Mouse (Mus musculus): Measurements from ENCODE around the gene Tssc4. TPM values are rescaled to one million over a fixed set of nuclear protein-coding genes. Genes with fewer than 3 reads are reported as not detected.

Gene Tssc4
- total RNA-seq, 2 experiments from 2014 or later: 37.8 to 39.6 TPM

GRCm38 (mm10) chr7:143044049-143044825 is 24.8 kb upstream of the Tssc4 start:
- no peak for DNase-seq (ENCODE audit: low spot score in 2 of 2)

- no peak for DNase-seq (ENCODE audit: low spot score in 2 of 2)
These were observed 24.2 kb upstream of the Tssc4 start for GRCm38 (mm10) chr7:143044826-143045206.

DNA sequence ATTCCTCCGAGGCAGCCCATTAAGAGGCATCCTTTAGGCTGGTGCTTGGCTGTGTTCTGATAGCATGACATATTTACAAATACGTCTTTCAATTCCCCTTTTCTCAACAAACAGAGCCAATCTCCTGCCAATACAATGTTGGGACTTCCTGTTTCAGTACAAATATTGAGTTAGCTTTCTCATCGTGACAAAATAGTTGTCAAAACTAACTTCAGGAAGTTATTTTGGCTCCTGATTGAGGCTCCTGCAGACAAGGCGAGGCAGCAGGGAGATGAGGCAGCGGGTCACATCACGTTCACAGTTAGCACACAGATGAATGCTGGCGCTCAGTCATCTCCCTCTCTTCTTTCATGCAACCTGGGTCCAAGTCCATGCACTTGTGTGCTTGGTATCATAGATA is 22.7 kb upstream of the Tssc4 start:
- no peak for DNase-seq (ENCODE audit: low spot score in 2 of 2)

DNA sequence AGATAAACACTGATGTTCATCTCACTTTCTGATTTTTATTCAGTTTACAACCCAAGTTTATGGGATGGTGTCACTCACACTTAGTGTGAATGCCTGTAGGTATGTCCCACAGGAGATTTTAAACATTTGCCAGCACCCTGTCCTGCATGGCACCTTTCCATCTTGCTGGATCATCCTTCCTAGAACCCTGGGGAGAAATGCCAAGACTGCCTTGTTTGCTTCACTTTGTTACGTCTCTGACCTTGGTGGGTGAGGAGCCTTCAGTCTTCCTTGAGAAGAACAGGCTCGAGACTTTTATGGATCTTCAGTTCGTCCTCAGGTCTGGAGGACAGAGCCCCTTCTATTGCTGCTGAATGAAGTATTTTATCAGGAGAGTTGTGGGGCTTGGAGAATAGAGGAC is 19.7 kb upstream of the Tssc4 start:
- DNase-seq (ENCODE audit: low spot score in 2 of 2): no peak

- no peak for DNase-seq (ENCODE audit: low spot score in 2 of 2)
These were observed 18.9 kb upstream of the Tssc4 start for GRCm38 (mm10) chr7:143049841-143050816.

- no peak for DNase-seq (ENCODE audit: low spot score in 2 of 2)
These were observed 17.7 kb upstream of the Tssc4 start for GRCm38 (mm10) chr7:143051316-143051715.

DNA sequence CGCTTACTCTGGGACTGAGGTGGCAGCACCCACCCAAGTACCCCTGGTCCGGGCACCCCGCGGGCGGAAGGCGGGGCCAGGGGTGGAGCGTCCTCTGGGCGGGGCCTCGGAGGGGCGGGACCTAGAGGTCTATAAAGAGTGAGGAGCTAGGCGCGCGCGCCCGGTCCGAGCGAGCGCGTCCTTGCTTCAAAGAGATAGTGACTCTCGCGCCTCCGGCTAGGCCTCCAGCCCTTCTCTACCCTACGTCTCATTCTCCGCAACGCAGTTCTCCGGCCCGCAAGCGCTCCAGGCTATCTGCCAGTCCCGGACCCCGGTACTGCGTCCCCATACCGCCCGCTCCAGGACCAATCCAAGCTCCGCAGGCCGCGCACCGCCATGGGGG is 16.4 kb upstream of the Tssc4 start, which contains the start of gene Cd81:
Gene Cd81 (plus strand): TSS at position 114 of the 382 bp plus-strand sequence.
- peak; percentile 73 to 81 for DNase-seq (ENCODE audit: low spot score in 2 of 2)

DNA sequence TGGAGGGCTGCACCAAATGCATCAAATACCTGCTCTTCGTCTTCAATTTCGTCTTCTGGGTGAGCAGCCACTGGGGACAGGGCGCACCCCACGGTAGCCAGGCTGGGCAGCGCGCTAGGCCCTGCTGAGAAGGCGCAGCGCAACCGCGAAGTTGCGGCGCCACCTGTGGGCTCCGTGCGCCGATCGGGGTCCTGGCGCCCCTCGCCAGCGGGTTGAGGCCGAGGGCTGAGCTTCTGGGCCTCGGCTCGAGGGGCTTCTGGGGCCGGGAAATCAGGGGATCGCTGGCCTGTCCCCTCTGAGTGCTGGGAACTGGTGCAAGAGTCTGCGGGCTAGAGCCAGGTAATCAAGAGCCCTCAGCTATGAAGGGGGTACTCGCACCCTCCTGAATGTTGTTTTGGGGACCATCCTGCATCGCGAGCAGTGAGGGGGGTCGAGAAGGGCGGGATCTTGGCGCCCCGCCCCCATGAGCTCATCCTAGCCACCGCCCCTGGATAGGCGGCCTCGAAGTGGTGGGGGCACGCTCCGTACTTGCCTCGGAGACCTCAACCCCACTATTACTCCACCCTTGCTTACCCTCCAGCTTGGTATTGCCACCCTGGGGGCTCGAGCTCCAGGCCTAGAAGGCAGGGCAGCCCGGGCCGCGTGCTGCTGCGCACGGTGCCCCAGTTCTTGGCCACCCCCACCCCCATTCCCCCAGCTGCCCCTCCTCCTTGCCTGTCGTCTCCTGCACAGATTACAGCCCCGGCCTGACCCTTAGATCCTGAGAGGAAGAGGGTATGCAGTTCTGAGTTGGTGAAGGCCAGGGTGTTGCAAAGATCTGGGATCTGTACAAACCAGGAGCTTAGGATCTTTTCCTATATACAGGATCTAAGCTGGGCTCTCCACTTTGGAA is 15.8 kb upstream of the Tssc4 start:
- DNase-seq (ENCODE audit: low spot score in 2 of 2): peak in 1 of 2 experiments; percentile 45

GRCm38 (mm10) chr7:143053961-143054611 is 15.0 kb upstream of the Tssc4 start:
- DNase-seq (ENCODE audit: low spot score in 2 of 2): no peak

DNA sequence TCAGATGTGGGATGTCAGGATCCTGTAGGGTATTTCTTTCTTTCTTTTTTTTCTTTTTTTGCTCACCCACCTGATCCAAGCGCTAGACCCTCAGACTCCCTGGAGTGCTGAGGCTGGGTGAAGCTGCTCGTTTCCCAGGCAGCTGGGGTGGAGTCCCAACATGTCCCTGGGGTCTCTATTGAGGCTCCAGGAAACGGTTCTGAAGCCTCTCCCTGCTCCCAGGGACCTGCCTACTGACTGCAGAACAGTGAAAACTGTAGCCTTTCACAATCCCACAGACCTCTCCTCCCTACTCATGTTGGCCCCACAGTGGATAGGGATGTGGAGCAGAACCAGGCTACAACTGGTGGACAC is 14.5 kb upstream of the Tssc4 start:
- no peak for DNase-seq (ENCODE audit: low spot score in 2 of 2)

DNA sequence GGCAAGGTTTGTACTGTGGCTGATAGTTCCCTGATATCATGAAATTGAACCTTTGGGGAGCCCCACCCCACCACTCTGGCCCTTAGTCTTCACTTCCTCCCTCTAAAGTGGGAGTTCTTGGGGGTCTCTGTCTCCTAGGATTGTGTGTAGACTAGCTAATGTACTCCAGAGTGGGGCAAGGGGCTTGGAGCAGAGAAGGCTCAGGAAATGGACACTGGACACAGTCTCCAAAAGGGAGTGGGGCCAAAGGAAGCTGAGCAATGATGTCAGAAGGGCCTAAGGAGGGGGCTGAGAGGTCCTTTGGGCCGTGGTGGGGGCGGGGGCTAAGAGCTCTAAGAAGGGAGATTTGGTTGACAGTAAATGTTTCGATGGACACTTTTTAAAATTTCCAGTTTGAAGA is 14.0 kb upstream of the Tssc4 start:
- no peak for DNase-seq (ENCODE audit: low spot score in 2 of 2)

DNA sequence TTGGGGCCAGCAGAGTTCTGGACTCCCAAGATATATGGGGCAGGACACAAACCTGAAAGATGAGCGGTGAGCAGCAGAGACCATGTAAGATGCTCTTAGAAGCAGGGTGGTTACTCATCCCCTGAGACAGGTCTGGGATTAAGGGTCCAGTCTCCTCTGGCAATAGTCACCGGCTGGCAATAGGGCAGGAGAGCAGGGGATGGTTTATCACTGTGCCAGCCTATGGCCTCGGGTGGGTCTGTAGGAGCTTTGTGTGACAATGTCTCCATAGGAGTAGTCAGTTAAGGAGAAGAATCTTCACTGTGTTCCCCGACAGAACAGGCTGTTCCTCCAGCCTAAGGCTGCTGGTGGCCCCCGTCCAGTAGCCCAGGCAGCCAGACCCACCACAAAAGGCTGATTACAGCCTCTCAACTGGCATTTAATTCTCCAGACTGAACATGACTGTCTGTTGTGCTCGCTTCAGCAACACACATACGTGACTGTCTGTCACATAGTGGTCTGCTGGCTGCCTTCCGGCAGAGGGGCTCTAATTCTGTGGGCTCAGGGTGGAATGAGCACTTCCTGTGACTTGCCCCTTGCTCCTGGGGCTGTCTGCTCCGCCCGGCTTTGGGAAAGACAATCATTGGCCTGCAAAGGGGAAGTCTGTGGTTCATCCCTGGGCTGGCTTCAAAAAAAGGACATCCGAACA is 13.4 kb upstream of the Tssc4 start:
- DNase-seq (ENCODE audit: low spot score in 2 of 2): peak in 1 of 2 experiments; percentile 34

GRCm38 (mm10) chr7:143057023-143057422 is 12.0 kb upstream of the Tssc4 start:
- no peak for DNase-seq (ENCODE audit: low spot score in 2 of 2)

DNA sequence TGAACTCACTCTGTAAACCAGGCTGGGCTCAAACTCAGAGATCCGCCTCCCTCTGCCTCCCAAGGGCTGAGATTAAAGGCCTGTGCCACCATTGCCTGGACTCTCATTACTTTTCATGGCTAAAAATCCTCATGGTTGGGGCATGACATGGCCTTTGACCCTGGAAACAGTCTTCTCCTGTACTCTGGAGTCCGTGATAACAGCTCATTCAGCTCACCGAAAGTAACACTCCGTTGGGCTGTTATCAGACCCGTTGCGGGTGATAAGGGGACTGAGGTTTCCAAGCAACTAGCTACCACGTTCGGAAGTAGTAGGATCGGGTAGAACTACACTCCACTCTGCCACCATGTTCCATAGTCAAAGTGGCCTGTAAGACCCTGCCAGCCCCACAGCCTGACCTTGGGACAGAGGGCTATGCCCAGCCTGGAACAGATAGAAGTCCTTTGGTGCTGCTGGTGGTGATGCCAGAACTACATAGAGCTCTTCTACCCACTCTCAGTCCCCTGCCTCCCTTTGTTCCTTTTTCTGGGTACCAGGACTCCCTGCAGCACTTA is 11.3 kb upstream of the Tssc4 start:
- DNase-seq (ENCODE audit: low spot score in 2 of 2): no peak

DNA sequence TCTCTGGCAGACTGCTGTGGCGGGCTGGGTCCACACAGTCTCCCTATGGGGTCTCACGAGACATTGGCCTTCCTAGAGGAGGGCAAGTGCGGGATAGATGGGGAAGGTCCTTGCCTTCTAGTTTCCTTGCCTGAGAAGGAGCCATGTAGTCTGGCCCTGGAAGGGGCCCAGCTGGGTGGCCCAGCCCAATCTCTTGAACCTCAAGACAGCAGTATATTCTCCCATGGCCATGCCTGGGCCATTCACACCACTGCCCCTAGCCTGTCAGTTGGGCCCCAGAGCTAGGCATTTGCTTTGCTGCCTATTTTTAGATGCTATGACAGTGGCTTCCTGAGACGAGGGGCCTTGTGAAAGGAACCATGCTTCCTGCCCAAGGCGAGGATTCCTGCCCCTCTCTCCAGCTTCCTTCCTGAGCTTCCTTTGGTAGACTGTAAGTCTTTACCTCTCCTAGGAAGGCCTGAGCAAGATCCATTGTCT is 10.8 kb upstream of the Tssc4 start:
- DNase-seq (ENCODE audit: low spot score in 2 of 2): no peak

DNA sequence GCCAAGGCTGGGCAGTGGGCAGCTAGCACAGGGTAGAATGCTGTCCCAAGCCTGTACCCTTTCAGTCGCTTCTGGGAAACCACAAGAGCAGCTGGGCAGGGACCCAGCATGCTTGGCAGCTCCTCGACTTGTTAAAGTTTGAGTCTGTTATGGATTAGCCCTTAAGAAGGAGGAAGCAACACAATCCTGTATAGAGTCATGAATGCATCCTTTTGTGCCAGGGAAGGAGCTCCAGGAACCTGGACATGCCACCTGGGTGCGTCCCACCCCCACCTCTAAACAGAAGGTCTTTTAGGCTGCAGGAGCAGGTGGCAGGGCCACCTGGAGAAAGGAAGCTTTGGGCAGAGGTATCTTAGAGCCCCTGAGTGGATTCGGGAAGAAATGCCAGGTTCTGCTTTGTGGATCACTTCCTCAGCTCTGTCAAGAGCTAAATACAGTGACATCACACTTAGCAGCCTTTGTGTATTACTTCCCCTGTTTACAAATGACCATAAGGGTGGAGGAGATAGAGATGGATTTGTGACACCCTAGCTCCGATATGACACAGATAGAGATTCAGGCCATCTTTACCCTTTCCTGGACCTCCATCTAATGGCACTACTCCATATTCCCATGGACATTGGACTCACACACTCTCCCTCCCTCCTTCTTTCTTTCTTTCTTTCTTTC is 9.7 kb upstream of the Tssc4 start:
- no peak for DNase-seq (ENCODE audit: low spot score in 2 of 2)

DNA sequence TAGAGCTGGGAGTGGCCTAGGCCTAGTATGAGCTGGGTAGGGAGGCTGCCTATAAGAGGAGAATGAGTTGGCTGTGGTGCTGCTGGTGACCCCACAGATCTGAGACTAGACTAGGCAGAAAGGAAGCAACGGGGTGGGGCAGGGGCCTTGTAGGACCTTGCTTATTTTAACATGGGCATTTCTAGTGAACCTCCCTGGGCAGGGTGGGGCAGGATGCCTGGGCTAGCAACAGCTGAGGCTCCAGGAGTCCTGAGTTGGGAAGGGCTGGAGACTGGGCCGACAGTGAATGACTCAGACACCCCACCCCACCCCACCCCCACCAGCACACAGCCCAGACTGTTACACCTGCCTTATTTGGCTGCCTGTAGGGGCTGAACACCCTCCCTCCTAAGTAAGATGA is 6.3 kb upstream of the Tssc4 start:
- DNase-seq (ENCODE audit: low spot score in 2 of 2): no peak

DNA sequence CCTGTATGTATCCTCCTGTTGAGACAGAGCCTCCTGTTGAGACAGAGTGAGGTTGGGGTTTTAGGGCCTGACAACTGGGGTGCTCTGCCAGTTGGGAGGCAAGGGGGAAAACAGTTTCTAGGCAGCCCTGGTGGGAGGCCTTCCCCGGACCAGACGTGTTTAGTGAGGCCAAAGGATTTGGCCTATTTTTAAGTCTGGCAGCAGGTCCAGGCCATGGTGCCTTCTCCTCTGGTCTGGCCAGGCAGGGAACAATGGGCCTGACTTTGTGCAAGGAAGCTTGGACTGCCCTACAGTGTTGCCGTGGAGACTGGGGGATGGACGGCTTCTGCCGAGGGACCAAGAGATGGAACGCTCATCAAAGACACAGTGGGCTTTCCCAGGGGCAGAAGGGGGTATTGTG is 4.8 kb upstream of the Tssc4 start:
- no peak for DNase-seq (ENCODE audit: low spot score in 2 of 2)

DNA sequence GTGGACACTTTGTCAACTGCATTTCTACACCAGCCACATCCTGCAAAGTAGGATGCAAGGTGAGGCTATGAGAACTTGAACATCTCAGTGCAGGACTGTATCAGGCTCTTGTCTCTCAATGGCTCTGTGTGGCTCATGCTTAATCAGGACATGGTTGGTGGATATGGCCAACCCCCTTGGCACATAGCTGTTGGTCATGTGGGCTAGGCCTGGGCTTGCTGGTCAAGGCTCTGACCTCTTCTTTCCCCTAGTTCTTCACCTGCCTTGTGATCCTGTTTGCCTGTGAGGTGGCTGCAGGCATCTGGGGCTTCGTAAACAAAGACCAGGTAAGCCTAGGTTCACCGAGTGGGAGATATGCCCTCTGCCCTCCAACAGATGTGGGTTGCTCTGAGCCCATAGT is 3.4 kb upstream of the Tssc4 start:
- DNase-seq (ENCODE audit: low spot score in 2 of 2): no peak

All from left cerebral cortex, adult 18-20 months (tissue).